Mouse (Mus musculus) splenic B cell, adult 2 months (primary cell): Measurements from ENCODE around the gene Rab11fip5.

Experiments used
- DNase-seq: peaks from one replicate; pipeline ENCODE4 v3.0.0-alpha.2; 2011; ENCODE audit warnings: low read depth, low spot score
- H3K27me3 ChIP-seq: 2 replicates; pipeline ENCODE4 v1.6.1; 2012; ENCODE audit warnings: mild to moderate bottlenecking, low read length, moderate library complexity, mixed read lengths; ENCODE audit not compliant: control insufficient read depth, poor library complexity, insufficient read depth, severe bottlenecking
- H3K36me3 ChIP-seq: 2 replicates; pipeline ENCODE4 v1.6.1; 2012; ENCODE audit warnings: mild to moderate bottlenecking, low read length, moderate library complexity, mixed read lengths; ENCODE audit not compliant: control insufficient read depth, poor library complexity, insufficient read depth, severe bottlenecking

Rab11fip5 gene

DNA sequence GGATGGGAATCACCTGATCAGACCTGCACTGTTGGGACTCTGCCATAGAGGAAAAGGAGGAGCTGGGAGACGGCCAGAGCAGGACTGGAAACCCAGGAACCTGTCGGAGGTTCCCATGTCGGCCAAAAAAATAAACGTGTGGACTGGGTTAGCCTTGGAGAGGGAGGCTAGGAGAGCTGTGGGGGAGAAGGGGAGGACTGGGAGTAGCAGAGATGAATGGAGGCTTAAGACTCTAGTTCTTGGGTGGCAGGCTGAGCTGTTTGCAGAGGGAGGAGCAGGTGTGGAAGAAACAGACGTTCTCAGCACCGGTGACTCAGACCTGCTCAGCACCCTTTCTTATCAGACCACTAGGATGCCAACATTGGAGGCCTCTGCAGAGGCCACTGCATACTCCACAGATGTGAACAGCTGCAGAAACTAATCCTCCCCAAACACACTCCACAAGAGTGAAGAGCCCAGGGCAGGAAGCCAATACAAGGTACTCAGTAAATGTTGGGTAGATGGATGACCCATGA lies 43.2 kb downstream of the Rab11fip5 start:
- H3K36me3 ChIP-seq: no peaks in the 10 kb centered on the region
- no peak for DNase-seq
- no peaks in the 10 kb centered on the region for H3K27me3 ChIP-seq

DNA sequence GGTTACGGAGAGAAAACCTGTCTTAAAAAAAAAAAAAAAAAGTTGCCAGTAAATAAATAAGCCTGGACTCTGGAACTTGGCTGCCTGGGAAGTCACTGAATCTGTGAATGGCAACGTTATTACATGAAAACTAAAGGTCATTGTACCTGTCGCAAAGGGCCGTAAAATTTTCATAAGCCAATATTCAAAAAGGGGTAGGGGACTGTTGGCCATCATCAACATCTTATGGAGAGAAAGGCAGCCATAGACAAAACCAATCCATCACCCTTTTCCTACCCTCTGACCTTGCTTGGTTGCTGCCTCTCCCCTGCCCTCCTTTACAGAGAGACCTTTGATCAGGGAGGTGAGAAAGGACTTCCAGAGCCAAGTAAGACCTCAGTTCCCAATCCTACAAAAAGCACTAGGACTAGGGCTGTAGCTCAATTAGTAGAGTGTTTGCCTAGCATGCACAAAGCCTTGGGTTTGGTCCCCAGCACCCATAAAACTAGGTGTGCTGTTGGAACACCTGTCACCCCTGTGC lies 44.7 kb downstream of the Rab11fip5 start:
- DNase-seq: no peak
- H3K36me3 ChIP-seq: no peaks in the 10 kb centered on the region
- no peaks in the 10 kb centered on the region for H3K27me3 ChIP-seq

DNA sequence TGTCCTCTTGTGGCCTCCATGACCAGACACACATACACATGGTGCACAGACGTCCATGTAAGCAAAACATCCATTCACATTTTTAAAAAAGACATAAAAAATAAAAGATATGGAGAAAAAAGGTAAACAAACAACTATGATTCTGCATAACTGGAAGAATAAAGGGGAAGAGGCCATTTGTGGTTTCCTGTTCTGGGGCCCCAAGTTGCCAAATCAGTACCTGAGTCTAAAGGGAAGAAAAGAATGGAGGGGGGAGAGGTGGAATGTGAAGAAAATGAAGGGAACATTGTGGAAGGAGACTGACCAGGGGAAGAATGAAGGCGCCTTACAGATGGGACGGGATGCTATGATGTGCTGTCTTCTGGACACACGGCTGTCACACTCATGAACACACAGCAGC lies 47.9 kb downstream of the Rab11fip5 start:
- no peaks in the 10 kb centered on the region for H3K27me3 ChIP-seq
- no peaks in the 10 kb centered on the region for H3K36me3 ChIP-seq
- no peak for DNase-seq

DNA sequence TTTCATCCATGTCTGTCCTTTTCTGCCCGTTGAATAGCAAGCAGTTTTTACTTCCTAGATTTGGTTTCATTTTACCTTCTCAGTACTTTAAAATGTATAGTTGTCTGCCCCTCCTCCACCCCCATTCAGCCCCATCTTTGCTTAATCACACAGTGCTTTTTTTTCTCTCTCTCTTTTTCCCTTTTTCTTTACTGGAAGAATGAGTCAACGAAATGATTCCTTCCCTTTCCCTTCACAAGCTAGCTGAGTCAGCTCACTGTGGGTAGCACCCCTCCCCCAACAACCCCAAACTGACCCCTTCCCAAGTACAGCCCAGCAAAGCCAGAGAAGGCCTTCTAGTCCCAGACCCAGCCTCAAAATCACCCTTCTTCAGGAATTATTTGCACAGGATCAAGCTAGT lies 49.3 kb downstream of the Rab11fip5 start:
- DNase-seq: peak; percentile 40
- H3K27me3 ChIP-seq: no peaks in the 10 kb centered on the region
- H3K36me3 ChIP-seq: no peaks in the 10 kb centered on the region

DNA sequence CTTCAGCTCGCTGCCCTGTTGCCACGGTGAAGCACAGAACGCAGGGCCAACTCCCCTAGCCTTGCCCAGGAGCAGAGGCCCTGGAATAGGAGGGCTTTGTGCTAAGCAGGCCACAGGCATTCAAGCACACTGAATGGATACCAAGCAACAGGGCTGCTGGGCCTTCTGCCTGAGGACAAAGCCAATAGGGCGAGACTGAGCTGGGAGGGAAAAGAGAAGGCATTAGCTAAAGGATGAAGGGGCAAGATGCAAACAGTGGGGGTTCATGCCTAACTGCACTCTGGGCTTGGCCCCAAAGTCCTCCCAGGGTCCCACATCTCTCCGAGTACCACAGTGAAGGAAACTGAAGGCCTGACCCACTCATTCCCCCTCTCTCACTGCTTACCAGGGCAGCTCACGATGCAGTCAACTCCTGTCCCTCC lies 54.0 kb downstream of the Rab11fip5 start:
- H3K36me3 ChIP-seq: no peaks in the 10 kb centered on the region
- no peaks in the 10 kb centered on the region for H3K27me3 ChIP-seq
- no peak for DNase-seq

DNA sequence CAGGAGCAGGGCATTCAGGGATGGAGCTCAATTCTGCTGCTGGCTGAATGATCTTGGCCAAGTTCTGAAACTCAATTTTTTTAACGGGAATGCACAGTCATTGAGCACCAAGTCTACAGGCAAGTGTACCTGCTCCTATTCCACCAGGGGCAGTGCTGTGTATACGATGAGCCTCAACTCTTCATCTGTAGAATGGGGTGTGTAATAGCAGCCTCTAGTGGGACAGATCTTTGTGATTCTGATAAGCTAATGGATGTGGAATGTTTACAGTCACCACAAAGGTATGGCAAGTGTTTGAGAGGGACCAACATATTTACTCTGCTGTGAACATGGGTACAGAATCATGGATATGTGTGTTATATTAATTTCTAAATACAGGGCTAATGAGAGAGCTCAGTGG lies 58.2 kb downstream of the Rab11fip5 start:
- Histone ChIP-seq H3K27me3 (no peaks in the 10 kb centered on the region), H3K36me3 (no peaks in the 10 kb centered on the region)
- no peak for DNase-seq

DNA sequence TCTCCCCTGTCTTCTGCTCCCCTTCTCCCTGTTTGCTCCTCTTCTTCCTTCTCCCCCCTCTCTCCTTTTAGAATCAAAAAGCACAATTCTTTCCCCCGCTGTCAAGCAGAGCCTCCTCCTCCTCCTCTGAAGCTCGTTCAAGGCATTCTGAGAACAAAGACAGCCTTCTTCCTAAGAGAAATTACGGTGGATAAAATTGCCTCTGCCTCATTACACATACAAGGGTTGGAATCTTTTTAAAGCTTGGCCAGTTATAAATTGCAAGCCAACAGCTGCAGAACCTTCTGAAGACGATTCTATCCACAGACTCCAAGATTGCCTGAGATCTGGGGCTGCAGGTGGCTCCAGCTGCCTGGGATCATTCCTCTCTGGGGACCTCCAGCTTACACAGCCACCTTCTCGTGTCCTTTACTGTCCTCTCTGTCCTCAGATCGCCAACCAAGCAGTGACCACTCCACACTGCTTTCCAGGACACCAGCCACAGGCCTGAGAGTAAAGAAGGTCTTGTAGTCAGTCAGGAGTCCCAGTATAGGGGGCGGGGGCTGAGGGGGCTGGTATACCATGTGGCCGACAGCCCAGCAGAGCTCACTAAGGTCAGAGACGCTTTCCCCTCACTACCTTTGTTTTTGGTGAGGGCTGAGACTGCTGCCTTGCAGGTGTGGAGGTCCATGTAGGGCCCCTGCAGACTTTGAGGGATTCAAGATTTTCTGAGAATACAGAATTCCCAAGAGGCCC lies 60.2 kb downstream of the Rab11fip5 start:
- Histone ChIP-seq H3K36me3 (no peaks in the 10 kb centered on the region), H3K27me3 (no peaks in the 10 kb centered on the region)
- no peak for DNase-seq

DNA sequence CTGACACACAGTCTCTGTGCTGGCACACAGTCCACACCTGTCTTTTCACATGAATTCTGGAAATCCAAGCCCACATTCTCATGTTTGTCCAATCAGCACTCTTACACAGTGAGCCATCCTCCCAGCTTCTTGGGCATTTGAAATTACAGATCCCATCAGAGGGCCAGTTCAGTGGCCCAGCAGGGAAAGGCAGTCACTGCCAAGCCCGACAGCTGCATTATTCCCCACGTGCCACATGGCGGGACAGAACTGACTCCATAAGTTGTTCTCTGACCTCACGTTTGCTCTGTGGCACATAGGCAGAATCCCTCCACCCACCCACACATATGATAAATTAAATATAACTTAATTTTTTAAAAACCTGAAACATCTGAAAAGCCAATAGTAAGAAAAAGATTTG lies 66.5 kb downstream of the Rab11fip5 start:
- Histone ChIP-seq H3K27me3 (no peaks in the 10 kb centered on the region), H3K36me3 (no peaks in the 10 kb centered on the region)
- no peak for DNase-seq

DNA sequence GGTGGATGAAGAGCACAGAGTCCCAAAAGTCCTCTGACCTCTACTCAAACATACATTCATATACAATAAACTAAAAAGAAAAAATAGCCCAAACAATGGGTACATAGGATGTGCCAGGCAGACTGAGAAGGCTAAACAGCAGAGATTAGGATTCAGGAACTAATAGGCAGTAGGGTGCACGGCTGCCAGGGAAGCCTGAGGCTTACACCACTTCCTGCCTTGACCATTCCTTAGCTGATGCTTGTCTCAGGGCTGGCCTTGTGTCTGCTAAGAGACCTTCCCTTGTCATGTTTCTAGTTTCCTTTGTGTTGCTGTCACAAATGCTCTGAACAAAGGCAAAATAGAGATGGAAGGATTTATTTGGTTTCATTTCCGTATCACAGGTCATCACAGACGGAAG lies 68.1 kb downstream of the Rab11fip5 start:
- DNase-seq: no peak
- H3K27me3 ChIP-seq: no peaks in the 10 kb centered on the region
- H3K36me3 ChIP-seq: no peaks in the 10 kb centered on the region

DNA sequence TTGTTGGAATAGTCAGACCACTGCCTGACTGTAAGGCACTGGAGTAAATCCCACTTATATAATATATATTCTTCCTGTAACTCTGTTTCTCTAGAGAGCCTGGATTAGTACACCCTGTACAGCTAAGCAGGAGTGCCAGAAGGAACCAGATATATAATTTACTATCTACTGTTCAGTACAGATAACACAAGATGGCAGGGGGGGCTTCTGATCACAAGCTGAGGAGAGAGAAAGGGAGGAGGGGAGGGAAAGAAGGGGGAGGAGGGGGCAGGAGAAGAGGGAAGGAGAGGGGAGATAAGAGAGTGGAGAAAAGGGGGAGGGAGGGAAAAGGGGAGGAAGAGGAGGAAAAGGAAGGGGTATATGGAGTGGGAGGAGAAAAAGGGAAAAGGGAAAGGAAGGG lies 68.6 kb downstream of the Rab11fip5 start:
- Histone ChIP-seq H3K27me3 (no peaks in the 10 kb centered on the region), H3K36me3 (no peaks in the 10 kb centered on the region)
- no peak for DNase-seq

DNA sequence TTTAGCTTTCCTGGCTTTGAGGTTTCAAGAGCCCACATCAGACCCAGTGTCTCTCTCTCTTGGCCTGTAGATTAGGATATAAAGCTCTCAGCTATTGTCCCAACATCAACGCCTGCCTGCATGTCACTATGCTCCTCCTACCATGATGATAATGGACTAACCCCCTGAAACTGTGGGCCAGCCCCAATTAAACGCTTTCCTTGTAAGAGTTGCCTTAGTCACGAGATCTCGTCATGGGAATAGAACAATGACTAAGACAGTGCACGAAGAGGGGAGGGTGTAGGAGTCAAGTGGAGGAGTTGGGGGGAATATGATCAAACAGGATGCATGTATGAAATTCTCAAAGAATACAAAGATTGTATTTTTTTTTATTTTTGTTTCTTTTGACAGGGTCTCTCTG lies 69.5 kb downstream of the Rab11fip5 start:
- no peaks in the 10 kb centered on the region for H3K27me3 ChIP-seq
- no peaks in the 10 kb centered on the region for H3K36me3 ChIP-seq
- no peak for DNase-seq

DNA sequence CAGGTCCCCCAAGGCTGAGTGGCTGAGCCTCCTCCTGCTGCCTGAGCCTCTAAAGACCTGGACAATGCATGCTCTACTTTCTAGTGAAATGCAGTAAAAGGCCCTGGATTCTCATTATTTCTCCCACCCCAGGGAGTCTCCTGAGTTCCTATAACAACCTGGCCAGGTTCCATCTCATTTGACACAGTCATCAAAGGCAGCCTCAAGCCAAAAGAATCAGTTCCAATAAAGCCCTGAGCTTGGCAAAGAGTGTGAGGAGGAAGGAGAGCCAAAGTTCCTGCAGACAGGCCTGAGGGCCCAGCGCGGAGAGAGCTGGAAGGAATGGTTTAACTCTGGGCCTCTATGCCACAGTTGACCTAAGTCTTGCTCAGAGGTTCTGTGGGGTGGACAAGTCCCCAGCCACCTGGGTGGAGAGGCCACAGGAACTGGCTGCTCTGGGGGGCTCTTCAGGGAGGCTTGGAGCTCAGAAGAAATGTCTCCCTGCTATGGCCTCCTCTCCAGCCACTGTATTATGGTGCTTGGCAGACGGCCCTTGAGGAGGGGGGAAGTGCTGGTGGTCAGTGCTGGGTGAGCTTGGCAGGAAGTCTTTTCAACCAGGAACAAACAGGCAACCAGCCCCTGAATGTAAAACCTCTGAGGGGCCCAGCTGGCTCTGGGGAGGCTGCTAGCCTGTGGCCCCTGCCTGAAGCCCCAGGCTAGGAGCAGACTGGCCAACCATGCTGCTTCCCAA lies 71.9 kb downstream of the Rab11fip5 start:
- H3K27me3 ChIP-seq: no peaks in the 10 kb centered on the region
- H3K36me3 ChIP-seq: no peaks in the 10 kb centered on the region
- DNase-seq: no peak

DNA sequence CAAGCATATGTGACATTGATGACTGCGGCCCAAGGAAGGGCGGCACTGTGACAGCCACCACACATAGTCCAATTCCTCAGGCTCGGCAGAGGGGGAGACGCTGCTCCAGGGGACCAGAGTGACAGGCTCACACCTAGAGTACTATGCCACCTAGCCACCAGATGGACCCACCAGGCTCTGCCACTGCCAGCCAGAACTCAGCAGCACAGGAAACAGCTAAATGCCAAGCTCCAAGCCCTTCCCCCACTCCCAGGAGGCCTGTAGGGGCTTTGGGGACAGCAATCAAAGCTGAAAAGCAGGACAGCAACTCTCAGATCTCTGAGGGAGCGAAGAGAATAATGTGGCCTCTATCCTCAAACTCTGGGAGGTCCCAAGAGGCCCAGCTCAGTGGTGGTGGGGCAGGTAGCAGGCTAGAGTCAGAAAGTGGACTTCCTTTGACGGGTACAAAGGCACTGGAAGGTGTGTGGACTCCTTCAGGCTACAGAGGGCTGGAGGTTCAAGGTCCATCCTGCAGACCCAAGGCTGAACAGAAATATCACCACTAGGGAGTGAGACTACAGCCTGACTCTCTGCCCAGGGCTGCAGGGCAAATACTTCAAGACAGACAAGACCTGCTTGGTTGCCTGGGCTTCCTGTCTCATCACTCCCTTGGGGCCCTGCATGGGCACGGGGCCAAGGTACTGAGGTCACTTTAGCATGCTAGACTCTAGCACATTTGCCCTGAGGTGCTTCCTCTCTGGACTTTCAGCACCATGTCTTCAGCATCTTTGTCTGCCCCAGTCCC lies 78.9 kb downstream of the Rab11fip5 start:
- Histone ChIP-seq H3K36me3 (no peaks in the 10 kb centered on the region), H3K27me3 (no peaks in the 10 kb centered on the region)
- peak; percentile 95 for DNase-seq

DNA sequence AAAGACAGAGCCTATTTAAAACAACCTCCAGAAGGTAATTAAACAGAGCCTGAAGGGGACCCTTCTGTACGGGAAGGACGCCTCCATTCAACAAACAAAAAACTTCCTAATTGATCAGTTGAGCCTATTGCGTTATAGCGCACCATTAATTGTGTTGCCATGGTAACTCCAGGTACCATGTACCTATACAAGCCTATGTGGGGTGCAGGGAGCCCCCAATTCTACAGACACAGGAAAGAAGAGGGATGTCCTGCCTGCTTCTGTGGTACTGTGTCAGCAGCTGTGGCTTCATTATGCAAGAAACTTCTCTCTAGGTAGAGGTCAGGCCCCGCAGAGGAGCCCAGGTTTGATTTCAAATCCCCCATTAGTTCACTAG lies 80.4 kb downstream of the Rab11fip5 start:
- DNase-seq: no peak
- Histone ChIP-seq H3K36me3 (no peaks in the 10 kb centered on the region), H3K27me3 (no peaks in the 10 kb centered on the region)
